9 mouse cellular contexts compared by ENCODE assay signal in the genomic region with DNA sequence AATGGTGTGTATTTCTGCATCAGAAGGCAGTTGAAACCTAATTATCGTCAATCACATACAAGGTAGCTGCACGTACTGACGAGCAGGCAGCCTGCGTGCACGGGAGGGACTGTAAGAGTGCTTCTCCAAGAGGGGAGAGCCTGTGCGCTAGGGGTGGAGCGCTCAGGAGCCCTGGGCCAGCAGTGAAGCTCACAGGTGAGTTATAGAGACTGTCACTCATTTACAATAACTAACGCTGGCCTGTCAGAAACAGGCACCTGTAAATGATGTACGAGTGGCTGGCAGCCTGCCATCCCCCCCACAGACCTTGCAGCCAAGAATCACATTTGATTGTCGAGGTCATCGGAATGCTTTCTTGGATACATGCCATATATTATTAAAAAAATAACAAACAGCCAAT.
DNase-seq lines count a peak whose midpoint lies in the region; ATAC-seq and TF ChIP-seq lines count a peak whose summit lies in the region.
"Had no signal": no experiment of that assay in that cellular context is flagged by ENCODE, and none has a peak within 500 bp of the region (broad histone marks: within the 10 kb centered on the region; RNA-seq: fewer than 3 reads in every experiment).

No protein-coding gene starts in this region.

- H3K27me3 ChIP-seq in intestine, embryonic 15.5 days (replicated peaks) = 0 out of 2 replicates have a peak, but pooled peaks cover 3% of the 10 kb centered on the region
- H3K27me3 ChIP-seq in intestine, postnatal 0 days (replicated peaks; ENCODE audit: control insufficient read depth, insufficient read depth, low read length) = peaks cover 7% of the 10 kb centered on the region; the same call in 1 of the 2 replicates
- H3K27me3 ChIP-seq in midbrain, postnatal 0 days (ENCODE audit: insufficient read depth, low read length) = no peaks in the 10 kb centered on the region
- H3K27me3 ChIP-seq in thymus, adult 2 months (ENCODE audit: control insufficient read depth, insufficient read depth, low read length) = no peaks in the 10 kb centered on the region

- 41% methylated on average over 11 of the region's 11 CpGs for whole genome bisulfite sequencing in intestine, embryonic 15.5 days
- WGBS in intestine, postnatal 0 days = 50% methylated on average over 11 of the region's 11 CpGs
- WGBS in midbrain, postnatal 0 days = 43% methylated on average over 11 of the region's 11 CpGs
- WGBS in thymus, adult 2 months = 88% methylated on average over 11 of the region's 11 CpGs

- no peaks in the 10 kb centered on the region for H3K9me3 ChIP-seq in intestine, embryonic 15.5 days
- H3K9me3 ChIP-seq in intestine, postnatal 0 days (ENCODE audit: control insufficient read depth) = no peaks in the 10 kb centered on the region
- H3K9me3 ChIP-seq in midbrain, postnatal 0 days (ENCODE audit: low read length) = no peaks in the 10 kb centered on the region

- no peak for TF ChIP-seq POLR2A in thymus, adult 2 months (IDR thresholded peaks at IDR 0.05; ENCODE audit: control insufficient read depth, extremely low read depth, insufficient read depth, low read length, poor library complexity)

- no peak overlapping the region for H3K27ac ChIP-seq in intestine, embryonic 15.5 days
- no peak overlapping the region for H3K27ac ChIP-seq in intestine, postnatal 0 days (ENCODE audit: low read depth, low read length)
- no peak overlapping the region for H3K27ac ChIP-seq in midbrain, postnatal 0 days (ENCODE audit: low read depth, low read length)
- H3K27ac ChIP-seq in thymus, adult 2 months (ENCODE audit: control insufficient read depth, insufficient read depth, low read length) = no peak overlapping the region
- H3K27ac ChIP-seq: liver, embryonic 14.5 days had no signal

- no peaks in the 10 kb centered on the region for H3K36me3 ChIP-seq in intestine, embryonic 15.5 days
- H3K36me3 ChIP-seq in intestine, postnatal 0 days (ENCODE audit: control insufficient read depth, insufficient read depth) = no peaks in the 10 kb centered on the region
- no peaks in the 10 kb centered on the region for H3K36me3 ChIP-seq in midbrain, postnatal 0 days (ENCODE audit: insufficient read depth, low read length)
- no peaks in the 10 kb centered on the region for H3K36me3 ChIP-seq in thymus, adult 2 months (ENCODE audit: control insufficient read depth, insufficient read depth, low read length)

- H3K4me2 ChIP-seq in intestine, embryonic 15.5 days (replicated peaks) = no peak overlapping the region
- no peak overlapping the region for H3K4me2 ChIP-seq in intestine, postnatal 0 days (replicated peaks; ENCODE audit: low read depth)
- no peak overlapping the region for H3K4me2 ChIP-seq in midbrain, postnatal 0 days (ENCODE audit: low read depth, low read length, poor library complexity, severe bottlenecking)

- peaks cover 8% of the 10 kb centered on the region for H3K4me1 ChIP-seq in intestine, embryonic 15.5 days (replicated peaks)
- no peaks in the 10 kb centered on the region for H3K4me1 ChIP-seq in intestine, postnatal 0 days (replicated peaks; ENCODE audit: control insufficient read depth, insufficient read depth, low read length)
- H3K4me1 ChIP-seq in midbrain, postnatal 0 days (ENCODE audit: insufficient read depth, low read length) = no peaks in the 10 kb centered on the region; the same call in 1 of the 2 replicates
- no peaks in the 10 kb centered on the region for H3K4me1 ChIP-seq in thymus, adult 2 months (replicated peaks; ENCODE audit: control insufficient read depth, insufficient read depth, low read length)

- H3K4me3 ChIP-seq in intestine, embryonic 15.5 days (replicated peaks) = no peak overlapping the region
- no peak overlapping the region for H3K4me3 ChIP-seq in intestine, postnatal 0 days (ENCODE audit: low read depth, low read length)
- no peak overlapping the region for H3K4me3 ChIP-seq in midbrain, postnatal 0 days (ENCODE audit: low read depth, low read length)
- no peak overlapping the region for H3K4me3 ChIP-seq in thymus, adult 2 months (ENCODE audit: control insufficient read depth, insufficient read depth, low read length)

- ATAC-seq in intestine, embryonic 15.5 days = 0 out of 2 replicates have a peak, but pooled peaks have one; percentile 47
- ATAC-seq in intestine, postnatal 0 days = no peak
- no peak for ATAC-seq in midbrain, postnatal 0 days (ENCODE audit: low FRiP score)
- ATAC-seq in megakaryocyte, adult 5-6 weeks (ENCODE audit: poor library complexity, severe bottlenecking) = no peak

- no peak for TF ChIP-seq CTCF in intestine, postnatal 0 days (IDR thresholded peaks at IDR 0.05; ENCODE audit: low read depth)
- no peak for TF ChIP-seq CTCF in midbrain, postnatal 0 days (IDR thresholded peaks at IDR 0.05)
- no peak for TF ChIP-seq CTCF in thymus, adult 2 months (IDR thresholded peaks at IDR 0.05; ENCODE audit: borderline replicate concordance, control insufficient read depth, extremely low read depth, insufficient read depth, low read length, poor library complexity)

- peak; percentile 65 to 76 for DNase-seq in cerebellum, postnatal 14 days
- DNase-seq in kidney, adult 8-10 months = peak; percentile 44 to 59
- peak; percentile 47 for DNase-seq in midbrain, postnatal 0 days (ENCODE audit: low spot score)
- DNase-seq in thymus, adult 2 months = no peak
- no peak for DNase-seq in right cerebral cortex, postnatal 25 days

- no peak overlapping the region for H3K9ac ChIP-seq in intestine, embryonic 15.5 days
- no peak overlapping the region for H3K9ac ChIP-seq in intestine, postnatal 0 days (ENCODE audit: low read depth, low read length)
- no peak overlapping the region for H3K9ac ChIP-seq in midbrain, postnatal 0 days (replicated peaks; ENCODE audit: low read length, poor library complexity, severe bottlenecking)
- H3K9ac ChIP-seq: liver, embryonic 14.5 days had no signal

Comparison
In these comparisons a context has a peak if more than half of its experiments do, and no peak if none do; other contexts are left out.
1. DNase-seq: peak in cerebellum, postnatal 14 days (2 of 2), kidney, adult 8-10 months (2 of 2) and midbrain, postnatal 0 days (single experiment); none in thymus, adult 2 months (single experiment) and right cerebral cortex, postnatal 25 days (single experiment).